Mouse (Mus musculus) heart, embryonic 14.5 days (tissue): ENCODE data around the gene Fam241a. TPM values are rescaled to one million over a fixed set of nuclear protein-coding genes. Genes with fewer than 3 reads are reported as not detected.

Experiments used
- ATAC-seq: fragments of 200-750 bp; cut with Nextera tagmentation; 2 replicates; pipeline ENCODE4 v1.8.0; 2017; ENCODE audit warnings: low read depth, moderate TSS enrichment; ENCODE audit not compliant: insufficient number of reproducible peaks, insufficient read depth, low FRiP score
- H3K27ac ChIP-seq, 2 experiments: fragments of 200-500 bp in 1 of 2; fragments of 300-500 bp in 1 of 2; sonication (generic) in 1 of 2; replicated peaks in 1 of 2; 2 replicates each; pipeline ENCODE4 v1.5.1; 2012 to 2014; ENCODE audit warnings: low read depth in 2 of 2, low read length in 2 of 2, control low read depth in 1 of 2, mild to moderate bottlenecking in 1 of 2, mixed read lengths in 1 of 2; ENCODE audit not compliant: control insufficient read depth in 1 of 2, insufficient read depth in 1 of 2
- H3K27me3 ChIP-seq: fragments of 300-500 bp; sonication (generic); 2 replicates; pipeline ENCODE4 v1.6.1; 2014; ENCODE audit warnings: mild to moderate bottlenecking, low read length, control low read depth; ENCODE audit not compliant: control insufficient read depth, insufficient read depth
- H3K36me3 ChIP-seq: fragments of 300-500 bp; sonication (generic); 2 replicates; pipeline ENCODE4 v1.6.1; 2014; ENCODE audit warnings: mild to moderate bottlenecking, control low read depth, low read length, mixed read lengths; ENCODE audit not compliant: control insufficient read depth, insufficient read depth
- H3K4me1 ChIP-seq, 2 experiments: fragments of 200-500 bp in 1 of 2; fragments of 300-500 bp in 1 of 2; sonication (generic) in 1 of 2; 2 replicates each; pipeline ENCODE4 v1.6.1; 2012 to 2014; ENCODE audit warnings: low read length in 2 of 2, control low read depth in 1 of 2, mixed read lengths in 1 of 2; ENCODE audit not compliant: control insufficient read depth in 2 of 2, insufficient read depth in 2 of 2
- H3K4me2 ChIP-seq: fragments of 300-500 bp; sonication (generic); 2 replicates; pipeline ENCODE4 v1.6.1; 2014; ENCODE audit warnings: mild to moderate bottlenecking, low read length
- H3K4me3 ChIP-seq, 2 experiments: fragments of 200-500 bp in 1 of 2; fragments of 300-500 bp in 1 of 2; sonication (generic) in 1 of 2; 2 replicates each; pipeline ENCODE4 v1.5.1; 2012 to 2014; ENCODE audit warnings: low read length in 2 of 2, mild to moderate bottlenecking in 2 of 2, control low read depth in 1 of 2, low read depth in 1 of 2, moderate library complexity in 1 of 2; ENCODE audit not compliant: control insufficient read depth in 1 of 2, insufficient read depth in 1 of 2
- H3K9ac ChIP-seq: fragments of 300-500 bp; sonication (generic); 2 replicates; pipeline ENCODE4 v1.6.1; 2014; ENCODE audit warnings: mild to moderate bottlenecking, low read length
- H3K9me3 ChIP-seq: fragments of 300-500 bp; sonication (generic); 2 replicates; pipeline ENCODE4 v1.6.1; 2016; ENCODE audit warnings: low read length, control low read depth; ENCODE audit not compliant: control insufficient read depth
- WGBS: fragments of 180-500 bp; shearing (Covaris S2); extraction: QIAGEN DNeasy Blood & Tissue Kit; methylation state at CpG from one replicate; pipeline ENCODE4 v1.1.7; 2014; 5-methylcytosine and 5-hydroxymethylcytosine counted together
- polyA plus RNA-seq: library from polyadenylated mRNA; unstranded; fragments of >200 nt; fragmentation: Nextera tagmentation; extraction: Ambion mirVana; gene quantifications from 2 replicates; pipeline ENCODE4 v1.2.1, GENCODE M21; 2014

The Fam241a gene
- polyA plus RNA-seq, 1 experiment from 2014 or later = 10.2 TPM

- no peaks in the 10 kb centered on the region for H3K36me3 ChIP-seq
- peaks cover 0 to 3% of the 10 kb centered on the region in 2 experiments; a peak in 2 of 4 replicates for H3K4me1 ChIP-seq
- no peak overlapping the region for H3K4me3 ChIP-seq
- no peak for ATAC-seq
- no peak overlapping the region for H3K4me2 ChIP-seq
- peaks cover 6% of the 10 kb centered on the region; the same call in 1 of the 2 replicates for H3K9me3 ChIP-seq
- H3K27me3 ChIP-seq = no peaks in the 10 kb centered on the region
- H3K9ac ChIP-seq = no peak overlapping the region
- no peak overlapping the region for H3K27ac ChIP-seq
- 87% methylated on average over 11 of the region's 11 CpGs for WGBS
Observed at GRCm38 (mm10) chr3:127861340-127861739, 34.8 kb downstream of the Fam241a start.

DNA sequence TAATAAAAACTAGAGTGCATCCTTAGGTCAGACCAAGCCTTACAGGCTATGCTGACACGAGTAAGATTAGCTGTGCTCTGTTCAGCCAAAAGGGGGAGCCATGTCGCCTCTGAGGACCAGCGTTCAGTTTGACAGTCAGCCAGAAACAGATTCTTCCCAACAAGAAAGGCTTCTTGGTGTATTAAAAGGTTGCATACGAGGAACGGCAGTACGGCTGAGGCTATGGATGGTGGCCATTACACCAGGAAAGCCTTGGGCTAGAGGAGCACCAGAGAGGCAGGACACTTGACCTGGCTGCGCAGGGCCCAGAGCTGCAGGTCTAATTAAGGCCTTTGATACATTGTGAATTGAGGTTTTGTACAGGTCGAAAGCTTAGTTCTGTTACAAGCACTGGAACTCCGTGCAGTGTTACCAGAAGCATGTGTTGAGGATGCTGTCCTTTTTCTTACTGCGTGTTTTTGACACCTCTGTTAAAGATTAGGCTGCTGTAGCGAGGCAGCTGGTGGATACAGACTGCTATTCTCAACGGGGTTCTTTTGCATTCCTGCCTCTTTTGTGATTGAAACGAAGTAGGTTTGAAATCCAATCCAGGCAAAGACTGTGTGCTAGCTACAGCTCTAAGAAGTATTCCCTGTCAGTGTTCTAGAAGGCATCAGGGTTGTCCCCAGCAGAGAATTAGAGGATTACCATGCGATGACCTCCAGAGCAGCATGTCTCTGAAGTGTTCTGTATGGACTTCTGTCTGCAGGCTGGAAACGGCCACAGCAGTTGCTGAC lies 42.5 kb downstream of the Fam241a start:
- Histone ChIP-seq H3K27me3 (0 out of 2 replicates have a peak, but pooled peaks cover 3% of the 10 kb centered on the region), H3K9ac (no peak overlapping the region), H3K27ac (no peak overlapping the region), H3K36me3 (no peaks in the 10 kb centered on the region), H3K4me1 (no peaks in the 10 kb centered on the region), H3K4me2 (no peak overlapping the region), H3K4me3 (no peak overlapping the region), H3K9me3 (no peaks in the 10 kb centered on the region)
- no peak for ATAC-seq
- 22% methylated on average over 15 of the region's 15 CpGs for WGBS

- H3K27ac ChIP-seq = no peak overlapping the region
- no peaks in the 10 kb centered on the region for H3K4me1 ChIP-seq
- H3K36me3 ChIP-seq = no peaks in the 10 kb centered on the region
- H3K27me3 ChIP-seq = 0 out of 2 replicates have a peak, but pooled peaks cover 3% of the 10 kb centered on the region
- ATAC-seq = no peak
- H3K9me3 ChIP-seq = no peaks in the 10 kb centered on the region
- H3K9ac ChIP-seq = no peak overlapping the region
- H3K4me2 ChIP-seq = no peak overlapping the region
- 73% methylated on average over 9 of the region's 9 CpGs for WGBS
- H3K4me3 ChIP-seq = no peak overlapping the region
Observed at GRCm38 (mm10) chr3:127852722-127853121, 43.4 kb downstream of the Fam241a start.

DNA sequence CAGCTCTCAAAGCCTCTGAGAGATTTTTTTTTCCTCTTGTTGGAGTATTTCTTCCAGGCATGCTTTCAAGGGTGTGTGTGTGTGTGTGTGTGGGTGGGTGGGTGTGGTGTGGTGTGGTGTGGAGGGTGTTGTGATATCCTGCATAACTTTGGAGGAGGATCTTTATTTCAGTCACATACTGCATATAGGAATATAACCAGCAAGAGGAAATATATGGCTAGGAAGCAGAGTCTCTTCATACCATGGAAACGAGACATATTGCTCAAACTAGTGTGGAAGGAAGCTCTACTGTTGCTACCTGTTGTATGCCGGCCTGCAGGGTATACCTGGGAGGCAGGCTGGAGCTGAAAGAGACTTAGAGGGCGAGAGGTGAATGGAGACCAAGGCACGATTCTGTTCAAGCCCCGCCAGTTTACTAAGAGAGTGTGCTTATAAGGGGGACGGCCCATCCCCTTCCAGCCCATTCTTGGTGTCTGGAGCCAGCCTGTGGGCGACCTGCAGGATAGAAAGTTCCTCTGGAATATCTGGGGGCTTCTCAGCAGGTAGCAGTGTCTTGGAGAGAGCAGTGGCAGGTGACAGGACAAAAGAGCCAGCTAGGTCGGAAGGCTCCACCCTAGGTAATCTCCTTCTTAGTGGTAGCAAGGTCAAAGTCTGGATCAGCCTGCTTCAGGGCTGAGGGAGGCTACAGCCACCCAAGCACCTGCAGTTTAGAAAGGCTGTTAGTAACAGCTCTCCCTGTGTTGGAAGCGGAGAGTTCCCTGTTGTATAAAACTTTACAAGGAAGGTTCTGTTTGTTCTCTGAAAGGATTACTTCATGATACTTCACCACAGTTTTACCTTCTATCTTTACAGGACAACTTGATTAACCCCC lies 45.1 kb downstream of the Fam241a start:
- WGBS = 56% methylated on average over 9 of the region's 9 CpGs
- Histone ChIP-seq H3K9me3 (peaks cover 4% of the 10 kb centered on the region; the same call in 1 of the 2 replicates), H3K4me2 (no peak overlapping the region), H3K36me3 (no peaks in the 10 kb centered on the region), H3K9ac (no peak overlapping the region), H3K4me3 (no peak overlapping the region), H3K27me3 (0 out of 2 replicates have a peak, but pooled peaks cover 3% of the 10 kb centered on the region), H3K27ac (no peak overlapping the region), H3K4me1 (no peaks in the 10 kb centered on the region)
- no peak for ATAC-seq

DNA sequence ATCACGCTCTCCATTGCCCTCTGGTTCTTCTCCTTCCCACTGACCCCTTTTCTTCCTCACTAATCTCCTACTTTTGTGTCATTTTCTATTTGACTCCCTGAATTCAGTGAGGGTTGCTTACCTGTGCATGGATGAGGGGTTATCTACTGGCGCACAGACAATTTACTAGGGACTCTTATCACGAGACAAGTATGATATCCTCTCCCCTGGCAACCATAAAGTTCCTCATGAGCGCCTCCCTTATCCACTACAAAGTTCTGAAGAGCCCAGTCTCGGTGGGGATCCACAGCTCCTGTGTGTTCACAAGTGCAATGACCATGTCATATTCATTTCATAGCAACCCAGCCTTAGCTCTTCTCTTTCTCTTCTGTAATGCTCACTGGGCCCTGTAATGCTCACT lies 46.2 kb downstream of the Fam241a start:
- H3K9ac ChIP-seq = no peak overlapping the region
- H3K27ac ChIP-seq = no peak overlapping the region
- 0 out of 2 replicates have a peak, but pooled peaks cover 3% of the 10 kb centered on the region for H3K27me3 ChIP-seq
- H3K36me3 ChIP-seq = no peaks in the 10 kb centered on the region
- no peaks in the 10 kb centered on the region for H3K4me1 ChIP-seq
- ATAC-seq = no peak
- no peak overlapping the region for H3K4me2 ChIP-seq
- H3K9me3 ChIP-seq = peaks cover 5% of the 10 kb centered on the region; the same call in 1 of the 2 replicates
- 70% methylated on average over 5 of the region's 5 CpGs for WGBS
- H3K4me3 ChIP-seq = no peak overlapping the region

DNA sequence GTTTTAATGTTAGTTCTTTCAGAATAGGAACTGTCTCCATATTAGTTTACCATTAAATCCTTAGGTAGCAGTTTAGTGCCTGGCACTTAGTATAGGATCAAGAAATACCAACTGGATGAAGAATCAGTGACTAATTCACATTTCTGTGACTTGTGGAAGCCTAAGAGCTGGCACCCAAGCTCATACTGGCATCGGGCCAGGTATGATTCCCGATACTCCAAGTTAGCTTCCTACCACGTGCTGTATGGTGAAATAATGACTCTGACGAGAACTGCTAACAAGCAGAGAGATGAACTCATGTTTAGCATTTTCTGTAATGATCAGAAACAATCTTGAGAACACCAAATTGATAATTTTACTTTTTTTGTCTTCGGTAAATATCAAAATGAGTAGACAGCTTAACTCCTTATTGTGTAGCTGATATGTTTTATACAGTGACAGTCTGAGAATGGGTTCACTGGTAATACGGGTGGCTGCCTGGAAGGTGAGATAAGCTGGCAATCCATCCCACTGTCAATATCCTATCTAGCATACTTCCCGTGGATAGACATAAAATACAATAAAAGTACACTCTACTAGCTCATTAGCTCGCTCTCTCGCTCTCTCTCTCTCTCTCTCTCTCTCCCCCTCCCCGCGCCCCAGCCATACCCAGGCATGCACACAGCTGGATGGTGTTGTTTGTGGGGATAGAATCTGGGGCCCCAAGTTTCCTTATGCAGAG lies 47.9 kb downstream of the Fam241a start:
- Histone ChIP-seq H3K4me1 (no peaks in the 10 kb centered on the region), H3K9me3 (peaks cover 5% of the 10 kb centered on the region; the same call in 1 of the 2 replicates), H3K36me3 (no peaks in the 10 kb centered on the region), H3K4me2 (no peak overlapping the region), H3K9ac (no peak overlapping the region), H3K27me3 (no peaks in the 10 kb centered on the region), H3K4me3 (no peak overlapping the region), H3K27ac (no peak overlapping the region)
- WGBS = 71% methylated on average over 11 of the region's 11 CpGs
- ATAC-seq = no peak

GRCm38 (mm10) chr3:127843941-127844327 lies 52.2 kb downstream of the Fam241a start:
- H3K27ac ChIP-seq = no peak overlapping the region
- H3K9ac ChIP-seq = no peak overlapping the region
- H3K9me3 ChIP-seq = peaks cover 5% of the 10 kb centered on the region; the same call in 1 of the 2 replicates
- ATAC-seq = no peak
- no peaks in the 10 kb centered on the region for H3K36me3 ChIP-seq
- H3K27me3 ChIP-seq = 0 out of 2 replicates have a peak, but pooled peaks cover 3% of the 10 kb centered on the region
- H3K4me2 ChIP-seq = no peak overlapping the region
- no peaks in the 10 kb centered on the region for H3K4me1 ChIP-seq
- WGBS = 51% methylated on average over 5 of the region's 5 CpGs
- no peak overlapping the region for H3K4me3 ChIP-seq
